Mouse (Mus musculus): Measurements from ENCODE around the gene Rbm43. TPM values are rescaled to one million over a fixed set of nuclear protein-coding genes. Genes with fewer than 3 reads are reported as not detected.
"Not testable (repeated sequence)": the region's sequence is repeated elsewhere in the genome, so short reads cannot be mapped to it uniquely, and the experiment has no call there.

Gene Rbm43
- total RNA-seq, 2 experiments from 2014 or later = 20.7 to 21.8 TPM

DNA sequence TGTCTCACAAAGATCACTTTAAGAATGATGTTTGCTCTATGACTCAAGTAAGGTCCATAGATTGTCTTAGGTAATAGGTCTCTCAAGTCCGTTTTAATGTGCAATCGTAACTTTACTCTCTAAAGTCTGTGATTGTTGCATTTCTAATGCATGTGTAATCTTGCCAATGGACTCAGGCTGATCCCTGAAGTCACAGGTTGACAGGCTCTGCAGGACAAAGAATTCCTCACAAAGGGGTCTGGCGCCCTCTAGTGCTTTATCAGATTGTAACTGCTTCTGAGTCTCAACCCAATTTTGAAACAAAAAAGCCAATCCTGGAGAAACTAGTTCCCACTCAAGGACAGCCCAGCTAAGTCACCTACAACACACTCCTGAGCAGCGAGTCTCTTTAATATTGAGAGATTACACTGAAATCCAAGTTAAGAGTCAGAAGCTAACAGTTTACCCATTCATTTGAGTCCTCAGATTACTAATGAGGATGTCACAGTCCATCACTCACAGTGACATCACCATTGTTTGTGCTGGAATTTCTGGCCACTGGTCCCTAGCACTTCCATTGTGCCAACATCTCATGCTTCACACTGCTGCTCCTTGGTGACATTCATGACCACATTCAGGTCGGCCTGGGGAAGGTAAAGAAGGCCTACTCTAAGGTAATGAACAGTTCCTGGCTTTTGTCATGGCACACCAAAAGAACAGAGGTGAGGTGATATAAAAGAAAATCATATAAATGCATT is 19.9 kb downstream of the Rbm43 start:
- peak; percentile 50 to 86 for DNase-seq (ENCODE audit: low spot score in 2 of 2)

DNA sequence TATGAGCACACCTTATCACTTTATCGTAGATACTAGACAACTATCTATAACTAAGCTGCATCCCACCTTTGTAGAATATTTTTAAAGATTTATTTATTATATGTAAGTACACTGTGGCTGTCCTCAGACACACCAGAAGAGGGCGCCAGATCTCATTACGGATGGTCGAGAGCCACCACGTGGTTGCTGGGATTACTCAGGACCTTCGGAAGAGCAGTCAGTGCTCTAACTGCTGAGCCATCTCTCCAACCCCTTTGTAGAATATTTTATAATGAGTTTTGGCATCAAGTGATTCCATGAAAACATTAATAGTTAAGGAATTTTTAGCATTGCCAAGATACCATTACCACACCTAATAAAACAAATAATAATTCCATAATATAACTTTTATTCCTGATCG is 20.4 kb downstream of the Rbm43 start:
- no peak for DNase-seq (ENCODE audit: low spot score in 2 of 2)

DNA sequence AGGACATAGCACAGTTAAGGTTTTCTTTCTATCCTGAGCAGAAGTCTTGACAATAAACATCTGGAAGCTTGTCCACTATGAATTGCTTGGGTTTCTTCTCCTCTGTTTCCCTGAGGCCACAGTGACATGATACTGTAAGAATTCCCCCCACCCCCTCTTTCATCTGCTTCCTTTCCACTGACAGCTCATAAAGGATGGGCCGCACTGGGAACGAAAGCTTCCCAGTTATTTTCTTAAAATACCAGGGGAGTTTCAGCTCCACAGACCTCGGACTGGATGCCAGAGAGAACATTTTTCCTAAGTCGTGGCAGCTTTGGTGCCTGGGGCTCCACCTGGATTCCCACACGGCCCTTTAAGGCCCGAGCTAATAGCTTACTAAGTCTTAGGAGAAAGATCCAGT is 22.2 kb downstream of the Rbm43 start:
- no peak for DNase-seq (ENCODE audit: low spot score in 2 of 2)

DNA sequence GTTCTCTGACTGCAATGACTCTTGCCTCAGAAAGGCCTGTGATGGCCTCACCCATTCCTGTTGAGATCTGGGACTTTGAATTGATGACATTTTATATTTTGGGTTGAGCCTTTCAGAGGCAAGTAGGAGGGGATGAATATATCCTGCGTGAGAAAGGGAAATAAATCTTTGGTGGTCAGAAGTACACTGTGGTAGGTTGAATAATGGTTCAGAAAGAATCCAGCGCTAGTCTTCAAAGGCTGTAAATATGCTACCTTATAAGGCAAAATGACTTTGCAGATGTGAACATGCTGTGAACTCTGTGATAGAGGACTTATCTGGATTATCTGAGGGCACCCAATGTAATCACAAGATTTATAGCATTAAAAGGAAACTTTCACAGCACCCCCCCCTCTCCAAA is 23.1 kb downstream of the Rbm43 start:
- DNase-seq (ENCODE audit: low spot score in 2 of 2) = no peak

DNA sequence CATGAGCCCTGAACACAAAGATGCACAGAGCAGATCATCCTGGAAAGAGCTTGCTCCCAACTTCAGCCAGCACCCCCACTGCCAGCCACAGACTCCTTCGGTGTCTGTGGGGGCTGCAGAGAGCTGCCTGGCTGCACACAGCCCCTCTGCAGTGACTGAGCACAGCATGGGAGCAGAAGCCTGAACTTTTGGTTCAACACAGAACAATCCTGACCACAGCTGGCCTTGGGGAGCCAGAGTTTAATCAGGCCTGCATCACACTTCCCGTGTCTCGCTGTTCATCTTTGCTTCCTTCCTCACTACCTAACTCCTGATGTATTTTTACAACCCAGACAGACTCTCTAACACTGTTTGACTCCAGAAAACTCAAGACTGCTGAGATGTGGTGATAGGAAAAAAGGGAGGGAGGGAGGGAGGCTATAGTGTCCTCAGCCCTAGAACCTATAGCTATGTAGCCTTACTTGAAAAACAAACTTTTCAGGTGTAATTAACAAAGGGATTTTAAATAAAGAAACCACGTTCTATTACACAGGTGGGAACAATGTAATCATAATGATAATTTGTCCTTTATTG is 27.3 kb downstream of the Rbm43 start:
- DNase-seq (ENCODE audit: low spot score in 2 of 2) = no peak

DNA sequence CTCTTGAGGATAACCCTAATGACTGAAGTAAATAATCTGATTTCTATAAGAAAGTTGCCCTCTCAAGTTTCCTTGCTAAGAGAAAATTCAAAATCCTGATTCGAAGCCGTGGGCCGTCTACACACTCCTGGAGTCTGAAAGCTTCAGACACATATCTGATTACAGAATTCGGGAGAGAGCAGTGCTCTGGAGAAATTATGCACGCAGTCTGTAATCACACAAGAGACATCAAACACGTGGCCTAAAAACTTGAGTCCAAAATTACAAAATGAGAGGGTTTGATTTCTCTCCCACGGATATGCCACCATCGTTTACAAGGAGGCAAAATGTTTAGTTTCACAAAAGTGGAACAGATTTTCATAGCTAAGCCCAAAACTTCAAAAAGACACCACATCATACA is 29.3 kb downstream of the Rbm43 start:
- no peak for DNase-seq (ENCODE audit: low spot score in 2 of 2)

DNA sequence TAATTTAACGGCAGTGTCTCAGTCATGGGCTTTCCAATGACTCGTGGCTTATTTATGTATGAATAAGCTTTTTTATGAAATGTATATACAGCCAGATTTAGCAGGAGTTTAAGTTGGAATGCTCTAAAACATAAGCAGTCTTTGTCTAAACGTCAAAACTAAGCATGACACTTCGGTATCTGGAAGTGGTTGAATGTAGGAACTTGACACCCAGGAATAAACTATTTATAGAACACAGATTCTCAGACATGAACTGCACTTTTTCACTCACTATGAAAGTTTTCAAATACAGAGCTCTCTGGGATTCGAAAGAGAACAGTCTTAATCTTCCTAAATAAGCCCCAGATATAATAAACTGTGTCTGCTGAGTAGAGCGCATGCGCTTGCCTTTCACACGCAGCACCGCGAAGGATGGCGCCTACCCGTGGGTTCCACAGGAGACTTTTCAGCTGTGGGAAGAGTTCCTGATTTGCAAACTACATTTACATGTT is 42.5 kb downstream of the Rbm43 start:
- DNase-seq (ENCODE audit: low spot score in 2 of 2) = no peak

DNA sequence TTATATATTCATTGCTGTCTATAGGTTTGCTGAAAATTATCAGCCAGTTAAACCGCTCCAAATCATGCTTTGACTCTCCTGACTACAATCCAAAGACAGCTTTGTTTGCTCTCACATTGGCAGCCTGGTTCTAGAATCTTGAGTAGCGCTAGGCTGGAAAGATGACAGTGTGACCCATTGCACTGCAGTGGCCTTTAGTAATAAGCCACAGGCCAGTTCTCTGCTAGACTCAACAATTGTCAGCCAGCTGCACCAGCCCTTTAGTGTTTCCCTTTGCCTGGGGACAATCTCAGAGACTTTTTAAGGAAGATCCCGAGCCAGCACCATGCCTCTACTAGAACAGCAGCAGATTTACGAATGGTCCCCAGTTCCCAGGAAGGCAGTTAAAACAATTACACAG is 44.0 kb downstream of the Rbm43 start:
- DNase-seq (ENCODE audit: low spot score in 2 of 2) = no peak

DNA sequence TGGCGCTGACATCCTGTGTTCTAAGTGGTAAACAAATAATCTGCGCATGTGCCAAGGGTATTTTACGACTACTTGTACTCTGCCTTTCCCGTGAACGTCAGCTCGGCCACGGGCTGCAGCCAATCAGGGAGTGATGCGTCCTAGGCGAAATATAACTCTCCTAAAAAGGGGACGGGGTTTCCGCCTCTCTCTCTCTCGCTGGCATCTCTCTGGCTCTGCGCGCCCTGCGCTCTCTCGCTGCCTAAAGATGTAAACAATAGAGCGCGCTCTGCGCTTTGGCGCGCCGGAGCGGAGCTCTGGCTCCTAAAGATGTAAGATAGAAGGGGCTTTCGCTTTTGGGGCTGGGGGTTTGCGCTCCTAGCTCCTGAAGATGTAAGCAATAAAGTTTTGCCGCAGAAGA is 44.8 kb downstream of the Rbm43 start:
- not testable (repeated sequence) for DNase-seq (ENCODE audit: low spot score in 2 of 2)

DNA sequence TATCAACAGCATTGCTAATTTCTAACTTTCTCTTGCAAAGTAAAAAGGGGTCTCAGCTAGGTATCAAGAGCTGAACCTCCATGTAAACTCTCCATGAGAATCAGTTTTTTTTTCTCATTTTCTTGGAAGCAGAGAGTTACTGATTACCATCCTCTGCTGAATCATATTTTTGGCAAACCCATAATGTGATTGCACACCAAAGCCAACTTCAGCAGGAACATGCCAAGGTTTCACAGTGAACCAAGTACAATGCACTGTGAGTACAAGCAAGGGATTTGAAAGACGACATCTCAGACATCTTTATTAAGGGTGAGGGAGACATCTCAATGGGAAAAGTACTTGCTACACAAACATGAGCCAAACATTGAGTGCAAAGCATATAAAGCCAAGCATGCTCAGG is 54.8 kb downstream of the Rbm43 start:
- no peak for DNase-seq (ENCODE audit: low spot score in 2 of 2)

Other genes starting within 250 kb of the Rbm43 start
- gene Nmi, start 38.3 kb upstream of the Rbm43 start, total RNA-seq (2021) = 1 to 10 TPM; 3.9 to 4.2 TPM
- gene Tnfaip6, start 102.8 kb upstream of the Rbm43 start, total RNA-seq (2021) = 10 to 100 TPM in 1 of 2 experiments, 1 to 10 TPM in 1; 8.9 to 13.0 TPM
- gene Rif1, start 137.7 kb upstream of the Rbm43 start, total RNA-seq (2021) = 10 to 100 TPM; 27.0 to 28.6 TPM

All from layer of hippocampus, adult 18-20 months (tissue).